Mouse (Mus musculus) forebrain, embryonic 14.5 days (tissue): ENCODE results near the gene Unc79. TPM values are rescaled to one million over a fixed set of nuclear protein-coding genes. Genes with fewer than 3 reads are reported as not detected.

Source experiments
- ATAC-seq: fragments of 200-750 bp; cut with Nextera tagmentation; 2 replicates; pipeline ENCODE4 v1.8.0; 2017; ENCODE audit warnings: mild to moderate bottlenecking, moderate library complexity
- DNase-seq: peaks from one replicate; pipeline ENCODE4 v3.0.0-alpha.2; 2015; ENCODE audit warnings: low spot score
- H3K27ac ChIP-seq: fragments of 300-500 bp; sonication (generic); 2 replicates; pipeline ENCODE4 v1.5.1; 2014; ENCODE audit warnings: low read depth, mild to moderate bottlenecking, control low read depth, low read length, moderate library complexity
- H3K27me3 ChIP-seq: fragments of 300-500 bp; sonication (generic); replicated peaks from 2 replicates; pipeline ENCODE4 v1.6.1; 2014; ENCODE audit warnings: low read length, control low read depth, mixed read lengths; ENCODE audit not compliant: control insufficient read depth, insufficient read depth
- H3K36me3 ChIP-seq: fragments of 300-500 bp; sonication (generic); 2 replicates; pipeline ENCODE4 v1.6.1; 2014; ENCODE audit warnings: low read length, control low read depth; ENCODE audit not compliant: control insufficient read depth, insufficient read depth
- H3K4me1 ChIP-seq: fragments of 300-500 bp; sonication (generic); 2 replicates; pipeline ENCODE4 v1.6.1; 2014; ENCODE audit warnings: antibody characterized with exemption, low read length, control low read depth; ENCODE audit not compliant: control insufficient read depth, insufficient read depth
- H3K4me2 ChIP-seq: fragments of 300-500 bp; sonication (generic); 2 replicates; pipeline ENCODE4 v1.6.1; 2014; ENCODE audit warnings: mild to moderate bottlenecking, control low read depth, low read length
- H3K4me3 ChIP-seq: fragments of 300-500 bp; sonication (generic); 2 replicates; pipeline ENCODE4 v1.5.1; 2014; ENCODE audit warnings: low read depth, low read length, control low read depth
- H3K9ac ChIP-seq: fragments of 300-500 bp; sonication (generic); 2 replicates; pipeline ENCODE4 v1.6.1; 2014; ENCODE audit warnings: mild to moderate bottlenecking, low read length, control low read depth, moderate library complexity
- H3K9me3 ChIP-seq: fragments of 300-500 bp; sonication (generic); replicated peaks from 2 replicates; pipeline ENCODE4 v1.6.1; 2016; ENCODE audit warnings: low read length, control low read depth, mixed read lengths; ENCODE audit not compliant: control insufficient read depth
- WGBS: fragments of 180-500 bp; shearing (Covaris S2); extraction: QIAGEN DNeasy Blood & Tissue Kit; methylation state at CpG from one replicate; pipeline ENCODE4 v1.1.7; 2014; 5-methylcytosine and 5-hydroxymethylcytosine counted together
- polyA plus RNA-seq: library from polyadenylated mRNA; unstranded; fragments of >200 nt; fragmentation: Nextera tagmentation; extraction: Ambion mirVana; gene quantifications from 2 replicates; pipeline ENCODE4 v1.2.1, GENCODE M21; 2014

Gene Unc79
- polyA plus RNA-seq, 1 experiment from 2014 or later = 6.0 TPM

DNA sequence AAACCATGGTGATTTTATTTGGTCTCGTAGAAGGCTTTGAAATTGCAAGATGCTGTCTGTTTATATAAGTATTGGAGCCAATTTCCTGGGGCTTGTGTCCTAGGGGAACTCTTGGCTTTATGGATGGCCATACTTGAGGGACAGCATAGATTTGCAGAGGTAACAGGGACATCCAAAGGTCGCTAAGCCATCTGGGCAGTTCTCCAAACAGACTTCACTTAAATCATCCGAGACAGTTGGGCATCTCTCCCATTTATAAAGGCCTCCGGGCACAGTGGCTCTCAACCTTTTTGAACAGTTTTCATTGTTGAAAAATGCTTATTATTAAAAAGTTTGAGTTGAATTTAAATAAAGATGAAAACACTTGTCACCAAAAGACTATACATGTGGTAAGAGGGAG lies 59.8 kb downstream of the Unc79 start:
- Histone ChIP-seq H3K27ac (no peak overlapping the region), H3K4me3 (no peak overlapping the region), H3K27me3 (no peaks in the 10 kb centered on the region), H3K4me1 (peaks cover 3% of the 10 kb centered on the region; the same call in 1 of the 2 replicates), H3K9me3 (no peaks in the 10 kb centered on the region), H3K4me2 (no peak overlapping the region), H3K36me3 (no peaks in the 10 kb centered on the region), H3K9ac (no peak overlapping the region)
- DNase-seq = no peak
- 75% methylated on average over 4 of the region's 4 CpGs for WGBS
- no peak for ATAC-seq

DNA sequence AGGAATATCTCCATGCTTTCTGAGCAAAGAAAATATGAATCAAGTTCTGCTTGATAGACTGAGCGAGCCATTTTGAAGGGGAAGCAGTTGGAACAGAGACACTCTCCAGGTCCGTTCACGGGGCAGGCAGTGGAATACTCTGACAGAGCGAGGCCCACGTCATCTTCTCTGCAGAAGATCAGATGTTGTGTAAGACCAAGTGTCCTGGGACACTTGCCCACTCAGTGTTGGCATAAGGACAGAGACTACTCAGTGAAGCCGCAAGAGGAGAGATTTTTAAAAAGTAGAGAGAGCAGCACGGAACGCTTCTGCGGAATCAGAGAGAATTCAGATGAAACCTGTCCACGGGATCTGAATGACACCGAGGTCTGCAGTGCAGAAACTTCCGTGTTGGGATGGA lies 69.5 kb downstream of the Unc79 start:
- WGBS = 96% methylated on average over 12 of the region's 12 CpGs

GRCm38 (mm10) chr12:103036692-103037091 lies 88.0 kb downstream of the Unc79 start:
- Histone ChIP-seq H3K27me3 (no peaks in the 10 kb centered on the region), H3K4me3 (no peak overlapping the region), H3K9ac (no peak overlapping the region), H3K9me3 (no peaks in the 10 kb centered on the region), H3K27ac (no peak overlapping the region), H3K36me3 (no peaks in the 10 kb centered on the region), H3K4me2 (no peak overlapping the region), H3K4me1 (no peaks in the 10 kb centered on the region)
- WGBS = 89% methylated on average over 5 of the region's 5 CpGs
- DNase-seq = no peak
- no peak for ATAC-seq

More for the DNA sequence above, 69.5 kb downstream of the Unc79 start:
- no peak overlapping the region for H3K27ac ChIP-seq
- H3K36me3 ChIP-seq = peaks cover 17% of the 10 kb centered on the region
- H3K4me1 ChIP-seq = no peaks in the 10 kb centered on the region
- H3K4me2 ChIP-seq = no peak overlapping the region
- no peak overlapping the region for H3K9ac ChIP-seq
- DNase-seq (no peak), ATAC-seq (no peak)
- no peaks in the 10 kb centered on the region for H3K9me3 ChIP-seq
- no peak overlapping the region for H3K4me3 ChIP-seq
- H3K27me3 ChIP-seq = no peaks in the 10 kb centered on the region

DNA sequence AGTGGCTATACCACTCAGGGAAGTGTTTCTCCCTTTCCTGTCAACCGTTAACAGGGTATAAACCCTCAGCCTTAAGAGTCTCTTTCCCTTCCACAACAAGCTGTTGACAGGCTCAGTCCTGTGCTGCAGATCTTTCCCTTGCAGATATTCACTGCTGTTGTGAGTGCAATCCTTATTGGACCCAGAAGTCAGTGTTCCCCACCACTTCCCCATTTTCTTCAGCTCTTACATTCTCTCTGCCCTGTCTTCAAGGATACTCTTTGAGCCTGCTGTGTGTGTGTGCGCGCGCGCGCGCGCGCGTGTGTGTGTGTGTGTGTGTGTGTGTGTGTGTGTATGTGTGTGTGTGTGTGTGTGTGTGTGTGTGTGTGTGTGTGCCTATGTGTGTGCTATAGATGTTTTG lies 90.7 kb downstream of the Unc79 start:
- Histone ChIP-seq H3K9me3 (no peaks in the 10 kb centered on the region), H3K9ac (no peak overlapping the region), H3K4me2 (no peak overlapping the region), H3K27me3 (no peaks in the 10 kb centered on the region), H3K4me3 (no peak overlapping the region), H3K27ac (no peak overlapping the region), H3K4me1 (no peaks in the 10 kb centered on the region), H3K36me3 (peaks cover 7% of the 10 kb centered on the region; the same call in 1 of the 2 replicates)
- DNase-seq (no peak), ATAC-seq (no peak)
- 83% methylated on average over 10 of the region's 10 CpGs for WGBS

DNA sequence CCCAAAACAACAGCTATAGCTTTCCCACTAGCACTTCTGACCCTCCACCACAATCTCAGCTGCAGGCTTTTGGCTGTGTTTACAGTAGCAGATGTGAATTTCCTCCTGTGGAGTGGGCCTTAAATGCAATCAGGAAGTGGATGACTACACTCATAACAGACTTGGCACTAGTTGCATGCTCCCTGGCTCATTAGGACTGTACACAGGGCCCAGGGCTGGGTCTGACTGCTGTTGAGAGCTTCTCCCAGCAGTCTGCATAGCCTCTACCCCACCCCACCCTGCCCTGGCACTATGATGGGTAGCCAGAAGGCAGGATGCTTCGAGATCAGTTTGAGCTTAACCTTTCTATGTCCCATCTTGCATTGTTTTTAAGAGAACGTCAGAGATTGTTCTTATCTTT lies 91.5 kb downstream of the Unc79 start:
- WGBS = 82% methylated on average over 2 of the region's 2 CpGs
- H3K4me1 ChIP-seq = no peaks in the 10 kb centered on the region
- H3K4me3 ChIP-seq = no peak overlapping the region
- H3K36me3 ChIP-seq = peaks cover 7% of the 10 kb centered on the region; the same call in 1 of the 2 replicates
- no peak overlapping the region for H3K9ac ChIP-seq
- H3K4me2 ChIP-seq = no peak overlapping the region
- H3K9me3 ChIP-seq = no peaks in the 10 kb centered on the region
- H3K27ac ChIP-seq = no peak overlapping the region
- no peak for DNase-seq
- no peak for ATAC-seq
- H3K27me3 ChIP-seq = no peaks in the 10 kb centered on the region

- Histone ChIP-seq H3K9ac (no peak overlapping the region), H3K4me1 (no peaks in the 10 kb centered on the region), H3K4me3 (no peak overlapping the region), H3K9me3 (no peaks in the 10 kb centered on the region), H3K27me3 (no peaks in the 10 kb centered on the region), H3K4me2 (no peak overlapping the region), H3K36me3 (peaks cover 7% of the 10 kb centered on the region; the same call in 1 of the 2 replicates), H3K27ac (no peak overlapping the region)
- ATAC-seq = no peak
- WGBS = 87% methylated on average over 3 of the region's 3 CpGs
- no peak for DNase-seq
These were observed 92.7 kb downstream of the Unc79 start for GRCm38 (mm10) chr12:103041401-103041800.

GRCm38 (mm10) chr12:103042711-103043110 lies 94.1 kb downstream of the Unc79 start:
- ATAC-seq (no peak), DNase-seq (no peak)
- Histone ChIP-seq H3K9ac (no peak overlapping the region), H3K36me3 (peaks cover 14% of the 10 kb centered on the region; the same call in 1 of the 2 replicates), H3K9me3 (no peaks in the 10 kb centered on the region), H3K27ac (no peak overlapping the region), H3K4me1 (no peaks in the 10 kb centered on the region), H3K4me3 (no peak overlapping the region), H3K4me2 (no peak overlapping the region), H3K27me3 (no peaks in the 10 kb centered on the region)
- 85% methylated on average over 5 of the region's 5 CpGs for WGBS

GRCm38 (mm10) chr12:103044422-103044821 lies 95.8 kb downstream of the Unc79 start:
- WGBS = 76% methylated on average over 4 of the region's 4 CpGs
- DNase-seq = no peak

GRCm38 (mm10) chr12:103049865-103050264 lies 101.2 kb downstream of the Unc79 start:
- no peak overlapping the region for H3K27ac ChIP-seq
- no peak overlapping the region for H3K9ac ChIP-seq
- no peak overlapping the region for H3K4me2 ChIP-seq
- 0 out of 2 replicates have a peak, but pooled peaks cover 7% of the 10 kb centered on the region for H3K36me3 ChIP-seq
- H3K4me1 ChIP-seq = no peaks in the 10 kb centered on the region
- H3K9me3 ChIP-seq = no peaks in the 10 kb centered on the region
- ATAC-seq (no peak), DNase-seq (no peak)
- H3K27me3 ChIP-seq = no peaks in the 10 kb centered on the region
- 93% methylated on average over 12 of the region's 12 CpGs for WGBS
- no peak overlapping the region for H3K4me3 ChIP-seq

More at GRCm38 (mm10) chr12:103044422-103044821, 95.8 kb downstream of the Unc79 start:
- Histone ChIP-seq H3K9ac (no peak overlapping the region), H3K9me3 (no peaks in the 10 kb centered on the region), H3K36me3 (peaks cover 14% of the 10 kb centered on the region; the same call in 1 of the 2 replicates), H3K27me3 (no peaks in the 10 kb centered on the region), H3K4me2 (no peak overlapping the region), H3K4me3 (no peak overlapping the region), H3K4me1 (no peaks in the 10 kb centered on the region), H3K27ac (no peak overlapping the region)
- no peak for ATAC-seq
